Mouse (Mus musculus): ENCODE results near the gene Gdi2. TPM values are rescaled to one million over a fixed set of nuclear protein-coding genes. Genes with fewer than 3 reads are reported as not detected.
"Not testable (repeated sequence)": the region's sequence is repeated elsewhere in the genome, so short reads cannot be mapped to it uniquely, and the experiment has no call there.

Gdi2 gene
- polyA plus RNA-seq, 1 experiment from 2014 or later, result 539 TPM

- no peak overlapping the region for H3K9ac ChIP-seq (replicated peaks; ENCODE audit: low read length)
- no peaks in the 10 kb centered on the region for H3K9me3 ChIP-seq (replicated peaks; ENCODE audit: control insufficient read depth, low read length)
- no peaks in the 10 kb centered on the region for H3K36me3 ChIP-seq (replicated peaks; ENCODE audit: control insufficient read depth, insufficient read depth, low read depth, low read length)
- no peak for DNase-seq (ENCODE audit: low spot score)
- H3K4me2 ChIP-seq (ENCODE audit: low read depth, low read length), result no peak overlapping the region
- H3K4me3 ChIP-seq (ENCODE audit: low read depth, low read length), result no peak overlapping the region
- H3K4me1 ChIP-seq (ENCODE audit: control insufficient read depth, insufficient read depth, low read length), result no peaks in the 10 kb centered on the region
- WGBS, result 69% methylated on average over 4 of the region's 4 CpGs
- ATAC-seq (replicated peaks; ENCODE audit: insufficient number of reproducible peaks, low FRiP score, low TSS enrichment, low read depth), result no peak
- no peaks in the 10 kb centered on the region for H3K27me3 ChIP-seq (ENCODE audit: control insufficient read depth, insufficient read depth, low read length)
- H3K27ac ChIP-seq (replicated peaks; ENCODE audit: low read depth, low read length), result no peak overlapping the region
Measured at GRCm38 (mm10) chr13:3525611-3526051, 12.2 kb upstream of the Gdi2 start.

DNA sequence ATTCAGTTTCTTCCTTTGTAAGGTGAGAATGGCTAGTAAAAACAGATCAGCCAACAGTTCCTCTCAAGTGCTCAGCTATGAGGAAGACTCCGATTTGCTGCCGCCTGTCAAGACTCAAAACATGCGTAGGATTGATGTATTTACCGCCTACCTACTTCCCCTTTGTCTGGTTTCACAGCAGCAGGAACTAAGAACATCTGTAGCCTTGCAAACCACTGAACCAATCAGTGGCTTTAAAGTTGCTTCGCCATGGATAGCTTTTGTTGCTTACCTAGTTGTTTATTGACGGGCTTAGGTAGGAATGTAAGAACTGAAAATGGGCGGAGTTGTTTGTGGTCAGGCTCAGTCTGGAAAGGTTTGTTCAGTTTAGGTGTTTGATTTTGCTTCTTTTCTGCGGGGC, 11.5 kb upstream of the Gdi2 start:
- Histone ChIP-seq H3K27ac (replicated peaks; ENCODE audit: low read depth, low read length) (no peak overlapping the region), H3K9me3 (replicated peaks; ENCODE audit: control insufficient read depth, low read length) (no peaks in the 10 kb centered on the region), H3K36me3 (replicated peaks; ENCODE audit: control insufficient read depth, insufficient read depth, low read depth, low read length) (no peaks in the 10 kb centered on the region), H3K9ac (replicated peaks; ENCODE audit: low read length) (no peak overlapping the region), H3K4me3 (ENCODE audit: low read depth, low read length) (no peak overlapping the region), H3K4me2 (ENCODE audit: low read depth, low read length) (no peak overlapping the region), H3K27me3 (ENCODE audit: control insufficient read depth, insufficient read depth, low read length) (no peaks in the 10 kb centered on the region), H3K4me1 (ENCODE audit: control insufficient read depth, insufficient read depth, low read length) (no peaks in the 10 kb centered on the region)
- 87% methylated on average over 8 of the region's 8 CpGs for whole genome bisulfite sequencing
- DNase-seq (ENCODE audit: low spot score) (no peak), ATAC-seq (replicated peaks; ENCODE audit: insufficient number of reproducible peaks, low FRiP score, low TSS enrichment, low read depth) (no peak)

- no peak for ATAC-seq (replicated peaks; ENCODE audit: insufficient number of reproducible peaks, low FRiP score, low TSS enrichment, low read depth)
- Histone ChIP-seq H3K9ac (replicated peaks; ENCODE audit: low read length) (no peak overlapping the region), H3K27ac (replicated peaks; ENCODE audit: low read depth, low read length) (no peak overlapping the region), H3K27me3 (ENCODE audit: control insufficient read depth, insufficient read depth, low read length) (no peaks in the 10 kb centered on the region), H3K4me1 (ENCODE audit: control insufficient read depth, insufficient read depth, low read length) (no peaks in the 10 kb centered on the region), H3K9me3 (replicated peaks; ENCODE audit: control insufficient read depth, low read length) (no peaks in the 10 kb centered on the region), H3K4me2 (ENCODE audit: low read depth, low read length) (no peak overlapping the region), H3K4me3 (ENCODE audit: low read depth, low read length) (no peak overlapping the region), H3K36me3 (replicated peaks; ENCODE audit: control insufficient read depth, insufficient read depth, low read depth, low read length) (no peaks in the 10 kb centered on the region)
- 74% methylated on average over 3 of the region's 3 CpGs for WGBS
- DNase-seq (ENCODE audit: low spot score), result no peak
Measured at GRCm38 (mm10) chr13:3530451-3530850, 7.4 kb upstream of the Gdi2 start.

- H3K9ac ChIP-seq (replicated peaks; ENCODE audit: low read length); H3K9me3 ChIP-seq (replicated peaks; ENCODE audit: control insufficient read depth, low read length); H3K4me1 ChIP-seq (ENCODE audit: control insufficient read depth, insufficient read depth, low read length); DNase-seq (ENCODE audit: low spot score); H3K4me2 ChIP-seq (ENCODE audit: low read depth, low read length); ATAC-seq (replicated peaks; ENCODE audit: insufficient number of reproducible peaks, low FRiP score, low TSS enrichment, low read depth); H3K4me3 ChIP-seq (ENCODE audit: low read depth, low read length); H3K27ac ChIP-seq (replicated peaks; ENCODE audit: low read depth, low read length); H3K27me3 ChIP-seq (ENCODE audit: control insufficient read depth, insufficient read depth, low read length); H3K36me3 ChIP-seq (replicated peaks; ENCODE audit: control insufficient read depth, insufficient read depth, low read depth, low read length): not testable (repeated sequence)
- 64% methylated on average over 2 of the region's 2 CpGs for WGBS
Measured at GRCm38 (mm10) chr13:3531176-3531575, 6.7 kb upstream of the Gdi2 start.

- Histone ChIP-seq H3K27me3 (ENCODE audit: control insufficient read depth, insufficient read depth, low read length) (no peaks in the 10 kb centered on the region), H3K4me3 (ENCODE audit: low read depth, low read length) (no peak overlapping the region), H3K27ac (replicated peaks; ENCODE audit: low read depth, low read length) (no peak overlapping the region), H3K36me3 (replicated peaks; ENCODE audit: control insufficient read depth, insufficient read depth, low read depth, low read length) (no peaks in the 10 kb centered on the region), H3K9ac (replicated peaks; ENCODE audit: low read length) (no peak overlapping the region), H3K4me1 (ENCODE audit: control insufficient read depth, insufficient read depth, low read length) (no peaks in the 10 kb centered on the region), H3K9me3 (replicated peaks; ENCODE audit: control insufficient read depth, low read length) (no peaks in the 10 kb centered on the region), H3K4me2 (ENCODE audit: low read depth, low read length) (no peak overlapping the region)
- DNase-seq (ENCODE audit: low spot score), result peak; percentile 23
- no peak for ATAC-seq (replicated peaks; ENCODE audit: insufficient number of reproducible peaks, low FRiP score, low TSS enrichment, low read depth)
- WGBS, result 52% methylated on average over 10 of the region's 10 CpGs
Measured at GRCm38 (mm10) chr13:3531692-3532320, 6.1 kb upstream of the Gdi2 start.

DNA sequence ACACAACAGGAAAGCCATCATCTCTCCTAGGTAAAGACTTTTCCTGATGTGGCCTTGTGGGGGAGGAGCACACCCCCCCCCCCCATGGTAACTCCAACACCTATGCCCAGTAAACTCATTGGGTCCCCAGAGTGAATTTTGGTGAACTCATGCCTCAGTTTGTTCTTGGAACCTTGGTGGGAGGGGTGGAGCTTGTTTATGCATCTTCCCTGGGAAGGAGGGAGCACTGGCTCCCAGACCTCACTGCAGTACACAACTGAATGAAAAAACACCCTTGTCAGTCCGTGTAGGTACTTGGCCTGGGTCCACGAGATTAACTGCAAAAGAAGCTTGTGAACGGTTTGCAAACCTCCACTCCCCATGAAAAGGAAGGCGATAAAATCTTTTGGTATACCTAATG, 5.4 kb upstream of the Gdi2 start:
- H3K27me3 ChIP-seq (ENCODE audit: control insufficient read depth, insufficient read depth, low read length), result no peaks in the 10 kb centered on the region
- no peaks in the 10 kb centered on the region for H3K36me3 ChIP-seq (replicated peaks; ENCODE audit: control insufficient read depth, insufficient read depth, low read depth, low read length)
- WGBS, result 71% methylated on average over 4 of the region's 4 CpGs
- DNase-seq (ENCODE audit: low spot score) (no peak), ATAC-seq (replicated peaks; ENCODE audit: insufficient number of reproducible peaks, low FRiP score, low TSS enrichment, low read depth) (no peak)
- H3K4me1 ChIP-seq (ENCODE audit: control insufficient read depth, insufficient read depth, low read length), result no peaks in the 10 kb centered on the region
- H3K9me3 ChIP-seq (replicated peaks; ENCODE audit: control insufficient read depth, low read length), result no peaks in the 10 kb centered on the region
- no peak overlapping the region for H3K27ac ChIP-seq (replicated peaks; ENCODE audit: low read depth, low read length)
- H3K4me2 ChIP-seq (ENCODE audit: low read depth, low read length), result no peak overlapping the region
- no peak overlapping the region for H3K4me3 ChIP-seq (ENCODE audit: low read depth, low read length)
- no peak overlapping the region for H3K9ac ChIP-seq (replicated peaks; ENCODE audit: low read length)

GRCm38 (mm10) chr13:3534146-3534545, 3.7 kb upstream of the Gdi2 start:
- no peak overlapping the region for H3K4me2 ChIP-seq (ENCODE audit: low read depth, low read length)
- 90% methylated on average over 4 of the region's 4 CpGs for WGBS
- H3K36me3 ChIP-seq (replicated peaks; ENCODE audit: control insufficient read depth, insufficient read depth, low read depth, low read length), result no peaks in the 10 kb centered on the region
- no peaks in the 10 kb centered on the region for H3K4me1 ChIP-seq (ENCODE audit: control insufficient read depth, insufficient read depth, low read length)
- ATAC-seq (replicated peaks; ENCODE audit: insufficient number of reproducible peaks, low FRiP score, low TSS enrichment, low read depth) (no peak), DNase-seq (ENCODE audit: low spot score) (no peak)
- H3K4me3 ChIP-seq (ENCODE audit: low read depth, low read length), result no peak overlapping the region
- H3K27me3 ChIP-seq (ENCODE audit: control insufficient read depth, insufficient read depth, low read length), result no peaks in the 10 kb centered on the region
- no peak overlapping the region for H3K9ac ChIP-seq (replicated peaks; ENCODE audit: low read length)
- H3K9me3 ChIP-seq (replicated peaks; ENCODE audit: control insufficient read depth, low read length), result no peaks in the 10 kb centered on the region
- H3K27ac ChIP-seq (replicated peaks; ENCODE audit: low read depth, low read length), result no peak overlapping the region

DNA sequence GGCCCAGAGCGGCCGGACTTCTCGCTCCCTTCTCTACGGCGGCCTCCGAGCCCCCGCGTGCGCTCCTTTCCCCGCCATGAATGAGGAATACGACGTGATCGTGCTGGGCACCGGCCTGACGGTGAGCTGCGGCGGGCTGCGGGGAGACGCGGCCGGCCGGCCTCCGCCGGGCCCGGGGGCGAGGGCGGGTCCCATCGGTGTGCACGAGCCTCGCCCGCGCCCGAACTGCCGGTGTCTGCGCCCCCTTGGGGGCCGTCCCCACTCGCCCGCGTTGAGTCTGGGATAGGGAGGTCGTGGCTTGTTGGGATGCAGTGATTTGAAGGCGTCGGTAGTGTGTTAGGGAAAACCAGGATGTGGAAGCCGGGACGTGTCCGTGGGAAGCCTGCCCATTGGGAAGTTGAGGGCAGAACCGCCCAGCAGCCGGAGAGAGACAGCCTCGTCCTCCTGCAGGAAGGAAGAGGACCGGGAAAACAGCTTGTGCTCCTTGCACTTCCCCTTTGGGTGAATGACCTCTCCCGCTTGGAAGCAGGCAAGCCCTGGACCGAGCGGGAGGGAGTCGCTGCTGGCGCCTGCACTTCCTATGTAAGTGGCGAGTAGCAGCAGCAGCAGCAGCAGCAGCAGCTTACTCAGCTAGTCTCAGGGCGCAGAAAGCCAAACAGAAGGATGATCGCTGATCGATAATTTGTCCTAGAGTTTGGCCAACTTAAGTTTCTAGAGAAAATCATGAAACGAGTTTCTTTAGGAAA, 533 bp downstream of the Gdi2 start:
- peak overlapping the region; percentile 61 for H3K4me3 ChIP-seq (ENCODE audit: low read depth, low read length)
- peak; percentile 69 for DNase-seq (ENCODE audit: low spot score)
- no peaks in the 10 kb centered on the region for H3K27me3 ChIP-seq (ENCODE audit: control insufficient read depth, insufficient read depth, low read length)
- no peaks in the 10 kb centered on the region for H3K9me3 ChIP-seq (replicated peaks; ENCODE audit: control insufficient read depth, low read length)
- H3K27ac ChIP-seq (replicated peaks; ENCODE audit: low read depth, low read length), result peak overlapping the region; percentile 80
- WGBS, result under 1% methylated on average over 53 of the region's 59 CpGs
- no peaks in the 10 kb centered on the region for H3K36me3 ChIP-seq (replicated peaks; ENCODE audit: control insufficient read depth, insufficient read depth, low read depth, low read length)
- peak; percentile 45 for ATAC-seq (replicated peaks; ENCODE audit: insufficient number of reproducible peaks, low FRiP score, low TSS enrichment, low read depth)
- peak overlapping the region; percentile 60 for H3K4me2 ChIP-seq (ENCODE audit: low read depth, low read length)
- H3K4me1 ChIP-seq (ENCODE audit: control insufficient read depth, insufficient read depth, low read length), result no peaks in the 10 kb centered on the region
- H3K9ac ChIP-seq (replicated peaks; ENCODE audit: low read length), result peak overlapping the region; percentile 77

All from embryonic facial prominence, embryonic 11.5 days (tissue).